Mouse (Mus musculus): ENCODE measurements around the gene Vps29.

Vps29 gene

DNA sequence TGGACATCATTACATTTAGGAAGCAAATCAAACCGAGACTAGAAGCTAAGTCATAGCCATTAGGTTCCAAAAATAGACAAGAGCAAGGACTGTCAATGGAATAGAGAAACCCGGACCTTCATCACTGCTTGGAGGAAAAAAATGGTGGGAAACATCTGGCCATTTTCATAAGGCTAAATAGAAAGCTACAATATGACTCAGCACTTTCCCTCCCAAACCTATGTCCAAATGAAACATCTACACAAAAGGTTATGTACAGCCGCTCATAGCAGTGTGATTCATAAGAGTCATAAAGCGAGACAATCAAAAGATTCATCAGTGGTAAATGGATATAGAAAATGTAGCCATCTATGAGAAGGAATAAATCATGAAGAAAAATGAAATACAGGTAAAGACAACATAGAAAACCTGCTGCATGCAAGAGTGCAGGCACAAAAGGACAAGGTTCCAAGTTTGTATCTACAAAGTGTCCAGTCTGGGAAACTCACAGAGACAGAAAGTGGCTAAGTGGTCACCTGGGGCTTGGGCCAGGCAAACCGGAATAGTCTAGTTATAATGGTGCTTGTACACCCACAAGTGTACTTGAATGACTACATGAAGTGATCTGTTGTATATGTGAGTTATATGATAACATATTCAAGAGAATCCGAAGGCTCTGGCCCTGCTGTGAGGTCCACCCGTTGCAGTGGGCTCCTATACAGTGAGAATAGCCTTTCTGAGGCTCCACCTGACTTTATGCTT lies 17.4 kb upstream of the Vps29 start:
- no peak for DNase-seq (ENCODE audit: low read depth, low spot score)

DNA sequence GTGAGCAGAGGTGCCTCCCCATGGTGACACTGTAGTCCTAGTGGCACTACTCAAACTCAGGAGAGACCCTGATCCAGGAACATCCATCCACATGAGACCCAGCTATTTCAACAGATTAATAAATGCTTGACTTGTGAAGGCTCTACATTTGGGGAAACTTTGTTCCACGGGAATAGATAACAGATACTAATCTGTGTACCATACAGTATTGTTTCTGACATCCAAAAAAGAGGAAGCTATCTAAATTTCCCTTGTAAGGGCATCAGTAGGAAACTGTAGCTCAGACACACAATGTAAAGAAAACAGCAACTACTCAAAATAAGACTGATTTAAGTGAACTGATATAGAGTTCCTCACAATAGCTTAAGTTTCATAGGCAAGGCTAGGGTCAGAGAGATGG lies 11.3 kb upstream of the Vps29 start:
- DNase-seq (ENCODE audit: low read depth, low spot score) = no peak

DNA sequence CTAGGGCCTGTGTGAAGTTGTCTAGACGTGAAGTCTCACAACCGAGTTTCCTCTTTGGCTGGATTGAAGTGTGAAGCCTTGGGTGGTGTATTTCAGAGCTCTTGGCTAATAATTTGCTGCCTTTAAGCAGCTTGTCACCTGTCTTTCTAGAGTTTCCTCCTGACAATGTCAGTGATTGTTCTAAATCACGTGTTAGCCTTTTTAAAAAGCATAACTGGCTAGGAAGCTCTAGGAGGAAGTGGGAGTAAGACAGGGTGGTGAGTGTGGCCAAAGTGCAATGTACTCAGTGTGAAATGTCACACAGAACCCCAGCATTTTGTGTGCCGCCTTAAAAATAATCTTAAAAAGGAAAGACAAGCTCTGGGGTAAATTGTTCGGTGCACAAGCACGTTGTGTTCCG lies 10.4 kb upstream of the Vps29 start:
- DNase-seq (ENCODE audit: low read depth, low spot score) = no peak

DNA sequence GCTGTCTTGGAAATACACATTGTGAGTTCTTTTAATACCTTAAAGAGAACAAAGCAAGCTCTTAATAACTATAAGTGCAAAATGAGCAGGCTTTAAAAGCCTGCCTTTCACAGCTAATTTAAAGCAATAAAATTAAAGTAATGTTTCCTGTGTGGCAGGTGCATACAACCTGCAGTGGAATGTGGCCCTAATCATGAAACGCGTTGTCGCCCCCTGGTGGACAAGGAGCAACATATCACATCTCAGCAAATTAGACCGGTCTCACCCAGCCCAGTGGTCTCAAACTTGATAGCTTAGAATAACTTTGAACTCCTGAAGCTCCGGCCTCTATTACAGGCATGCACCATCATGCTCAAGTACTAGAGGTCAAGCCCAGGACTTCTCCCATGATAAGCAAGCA lies 9.9 kb upstream of the Vps29 start:
- no peak for DNase-seq (ENCODE audit: low read depth, low spot score)

DNA sequence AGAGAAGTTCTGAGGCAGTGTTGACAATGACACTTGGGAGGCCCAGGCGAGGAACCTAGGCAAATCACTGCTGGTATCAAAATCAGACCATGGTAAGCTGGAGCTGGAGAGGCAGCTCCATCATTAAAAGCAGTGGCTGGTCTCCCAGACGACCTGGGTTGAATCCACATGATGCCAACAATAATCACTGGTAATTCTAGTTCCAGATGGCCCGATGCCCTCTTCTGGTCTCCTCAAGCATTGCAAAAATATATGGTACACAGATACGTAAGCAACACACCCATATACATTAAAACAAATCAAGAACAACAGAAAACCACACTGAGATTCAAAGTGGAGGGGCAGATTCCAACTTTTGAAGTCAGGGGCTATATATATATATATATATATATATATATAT lies 8.4 kb upstream of the Vps29 start:
- no peak for DNase-seq (ENCODE audit: low read depth, low spot score)

DNA sequence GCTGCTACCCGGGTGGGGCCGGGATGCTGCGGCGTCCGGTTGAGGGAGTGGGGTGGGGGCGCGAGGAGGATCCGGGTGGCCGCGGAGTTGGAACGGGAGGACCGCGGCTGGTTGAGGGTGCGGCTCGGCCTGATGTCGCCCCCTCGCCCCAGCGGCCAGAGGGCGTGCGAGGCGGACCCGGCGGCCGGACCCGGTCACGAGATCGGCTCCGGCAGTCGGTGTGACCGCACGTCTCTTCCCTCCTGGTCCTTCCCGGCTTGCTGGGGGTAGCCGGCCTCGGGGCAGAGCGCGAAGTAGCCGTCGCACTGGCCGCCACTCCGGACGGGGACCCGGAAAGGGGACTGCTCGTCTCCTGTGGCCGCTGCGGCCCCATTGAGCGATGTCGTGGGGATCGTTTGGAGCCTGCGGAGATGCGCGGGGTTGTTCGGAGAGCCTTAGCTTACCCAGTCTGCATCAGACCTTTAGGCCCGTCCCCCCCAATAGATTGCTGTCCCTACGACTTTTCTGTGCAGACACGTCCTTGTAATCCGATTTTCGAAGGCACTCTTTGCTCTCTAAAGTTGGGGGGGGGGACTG lies 411 bp downstream of the Vps29 start:
- no peak for DNase-seq (ENCODE audit: low read depth, low spot score)

DNA sequence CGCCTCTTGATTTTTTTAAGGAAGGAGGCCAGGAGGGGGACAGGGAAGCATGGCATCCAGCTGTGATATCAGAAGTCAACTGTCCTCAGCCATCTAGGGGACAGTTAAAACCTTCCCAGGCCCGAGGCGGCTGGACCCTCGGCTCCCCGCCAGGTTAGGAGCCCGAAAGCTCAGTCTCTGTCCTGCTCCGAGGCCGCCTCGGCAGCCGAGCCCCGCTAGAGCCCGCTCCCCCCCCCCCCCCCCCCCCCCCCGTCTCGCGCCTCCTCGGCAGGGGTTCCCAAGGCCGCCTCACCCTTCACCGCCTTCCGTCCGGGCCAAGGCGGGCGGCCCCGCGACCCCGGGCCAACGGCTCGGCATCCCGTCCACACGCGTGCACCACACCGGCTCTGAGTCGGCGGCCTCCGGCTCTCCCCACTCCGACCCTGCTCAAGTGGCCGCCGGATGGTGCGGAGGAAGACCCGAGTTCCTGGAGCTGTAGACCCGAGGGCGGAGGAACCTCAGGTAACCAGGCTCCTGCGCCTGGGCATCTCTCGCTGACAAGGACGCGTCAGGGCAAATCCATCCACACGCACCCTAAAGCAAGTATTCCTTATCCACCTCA lies 17.5 kb downstream of the Vps29 start, which contains the start of gene Gpn3:
Gene Gpn3, plus strand, starts transcription at position 286 of the 601 bp plus-strand sequence.
- DNase-seq (ENCODE audit: low read depth, low spot score) = no peak

DNA sequence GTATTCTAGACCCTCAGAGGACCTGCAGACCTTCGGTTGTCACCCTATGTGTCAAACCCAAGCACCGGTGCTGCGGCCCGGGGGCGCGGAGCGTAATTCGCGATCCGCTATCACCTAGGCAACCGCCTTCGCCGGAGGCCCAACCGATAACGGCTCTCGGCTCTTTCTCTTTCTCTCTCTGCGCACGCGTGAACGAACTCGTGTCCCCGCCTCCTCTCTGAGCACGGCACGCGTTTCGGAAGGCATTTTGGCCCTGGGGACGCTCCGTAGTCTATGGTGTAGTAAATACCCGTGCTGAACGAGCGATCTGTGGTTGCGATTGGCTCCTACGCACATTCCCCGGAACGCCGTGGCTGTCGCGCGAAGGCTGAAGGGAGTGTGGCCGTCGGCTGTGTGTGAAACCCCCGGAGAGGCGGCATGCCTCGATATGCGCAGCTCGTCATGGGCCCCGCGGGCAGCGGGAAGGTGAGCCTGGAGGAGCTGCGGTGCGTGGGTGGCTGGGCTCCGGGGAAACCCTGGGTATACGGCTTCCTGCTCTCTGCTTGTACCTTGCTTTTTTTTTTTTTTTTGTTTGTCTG lies 18.1 kb downstream of the Vps29 start, which contains the start of gene Fam216a:
Gene Fam216a, minus strand, starts transcription at position 173 of the 578 bp plus-strand sequence.
- peak; percentile 99 for DNase-seq (ENCODE audit: low read depth, low spot score)

DNA sequence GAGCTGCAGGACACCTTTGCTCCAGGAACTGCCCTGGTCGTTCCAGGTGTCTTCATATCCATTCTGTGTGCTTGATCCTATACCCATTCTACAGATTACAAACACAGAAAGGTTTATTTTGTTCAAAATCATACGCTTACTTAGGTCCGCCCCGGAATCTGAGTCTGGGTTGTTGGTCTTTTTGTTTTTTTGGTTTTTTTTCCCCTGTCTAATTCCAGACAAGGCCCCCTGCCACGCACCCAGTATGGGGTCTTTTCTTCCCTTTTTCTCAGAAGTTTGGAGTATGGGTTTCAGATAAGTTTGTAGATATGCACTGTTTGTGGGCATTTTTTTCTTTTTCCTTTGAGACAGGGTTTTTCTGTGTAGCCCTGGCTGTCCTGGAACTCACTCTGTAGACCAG lies 18.7 kb downstream of the Vps29 start:
- no peak for DNase-seq (ENCODE audit: low read depth, low spot score)

DNA sequence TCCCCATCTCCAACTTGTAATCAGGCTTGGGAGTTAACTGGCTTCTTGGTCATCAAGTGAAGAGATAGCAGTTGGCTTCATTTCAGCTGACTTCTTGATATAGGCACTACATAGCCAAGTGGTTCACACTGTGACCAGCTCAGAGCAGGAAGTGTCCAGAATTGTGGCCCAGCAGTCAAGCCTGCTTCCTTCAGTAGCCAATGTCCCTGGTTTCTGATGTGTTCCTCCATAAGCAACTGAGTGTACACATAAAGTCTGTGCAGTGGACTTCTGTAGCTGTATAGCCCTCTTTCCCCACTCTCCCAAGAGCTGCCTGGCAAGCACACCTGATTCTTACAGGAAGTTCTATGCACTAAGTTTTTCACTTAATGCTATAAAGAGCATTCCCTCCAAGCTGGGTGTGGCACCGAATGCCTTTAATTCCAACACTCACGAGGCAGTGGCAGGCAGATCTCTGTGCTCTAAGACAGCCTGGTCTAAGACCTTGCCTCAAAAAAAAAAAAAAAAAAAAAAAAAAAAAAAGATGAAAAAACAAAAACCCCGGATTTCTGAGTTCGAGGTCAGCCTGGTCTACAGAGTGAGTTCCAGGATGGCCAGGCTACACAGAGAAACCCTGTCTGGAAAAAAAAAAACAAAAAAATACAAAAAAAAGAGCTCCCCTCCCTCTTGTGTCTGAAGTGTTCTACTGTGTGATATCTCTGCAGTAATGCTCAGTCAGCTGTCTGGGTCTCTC lies 23.1 kb downstream of the Vps29 start:
- no peak for DNase-seq (ENCODE audit: low read depth, low spot score)

DNA sequence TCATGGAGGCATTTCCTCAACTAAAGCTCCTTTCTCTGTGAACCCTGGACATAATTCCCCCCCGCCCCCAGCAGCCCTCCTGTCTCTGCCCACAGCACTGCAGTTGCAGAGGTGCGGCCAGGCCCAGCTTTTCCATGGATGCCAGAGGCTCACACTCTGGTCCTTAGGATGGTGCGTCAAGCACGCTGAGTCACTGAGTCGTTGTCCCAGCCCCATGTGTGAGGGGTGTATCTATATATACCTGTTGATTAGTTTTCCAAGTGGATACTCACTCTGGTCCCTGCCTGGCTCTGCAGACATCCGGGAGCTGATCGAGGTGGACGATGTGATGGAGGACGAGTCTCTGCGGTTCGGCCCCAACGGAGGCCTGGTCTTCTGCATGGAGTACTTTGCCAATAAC lies 24.0 kb downstream of the Vps29 start:
- no peak for DNase-seq (ENCODE audit: low read depth, low spot score)

DNA sequence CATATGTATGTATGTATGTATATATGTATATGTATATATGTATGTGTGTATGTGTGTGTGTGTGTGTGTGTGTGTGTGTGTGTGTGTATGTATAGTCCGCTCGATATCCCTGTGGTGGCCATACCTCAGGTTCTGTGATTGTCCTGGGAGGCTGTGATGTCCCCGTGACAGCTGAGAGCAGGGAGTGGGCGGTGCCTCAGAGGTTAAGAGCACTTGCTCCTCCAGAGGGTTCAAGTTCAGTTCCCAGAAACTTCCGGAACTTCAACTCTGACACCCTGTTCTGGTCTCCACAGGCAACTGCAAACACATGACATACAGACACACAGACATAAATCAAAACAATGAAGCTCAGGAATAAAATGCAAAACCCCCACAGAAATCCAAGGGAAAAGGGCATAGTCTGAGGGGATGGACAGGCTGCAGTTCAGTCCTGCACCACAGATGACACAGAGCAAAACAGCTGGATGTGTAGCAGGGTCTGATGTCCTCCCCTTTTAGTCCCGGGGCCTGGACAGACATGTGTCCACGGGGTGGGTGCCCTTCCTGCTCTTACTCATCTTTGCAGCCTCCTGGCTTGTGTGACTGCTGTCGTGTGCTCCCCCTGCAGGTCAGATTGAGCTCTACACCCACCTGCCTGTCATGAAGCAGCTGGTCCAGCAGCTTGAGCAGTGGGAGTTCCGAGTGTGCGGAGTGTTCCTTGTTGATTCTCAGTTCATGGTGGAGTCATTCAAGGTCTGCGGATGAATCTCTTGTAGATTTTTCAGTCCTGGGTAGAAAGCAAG lies 25.4 kb downstream of the Vps29 start:
- peak; percentile 72 for DNase-seq (ENCODE audit: low read depth, low spot score)

DNA sequence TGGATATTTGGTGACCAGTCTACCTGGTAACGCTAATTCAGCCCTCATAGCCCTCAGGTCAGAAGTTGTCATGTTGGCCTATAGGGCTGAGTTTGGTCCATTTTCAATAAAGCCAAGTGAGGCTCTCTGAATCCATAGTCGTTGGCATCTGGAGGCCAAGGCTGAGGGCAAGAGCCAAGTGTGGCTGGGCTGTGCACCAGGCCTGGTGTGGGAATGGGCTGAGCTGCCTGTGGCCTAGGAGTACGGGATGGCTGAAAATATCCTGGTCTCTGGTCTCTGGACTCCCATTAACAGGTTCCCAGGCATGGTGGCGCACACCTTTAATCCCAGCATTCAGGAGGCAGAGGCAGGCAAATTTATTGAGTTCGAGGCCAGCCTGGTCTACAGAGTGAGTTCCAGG lies 35.8 kb downstream of the Vps29 start:
- DNase-seq (ENCODE audit: low read depth, low spot score) = no peak

DNA sequence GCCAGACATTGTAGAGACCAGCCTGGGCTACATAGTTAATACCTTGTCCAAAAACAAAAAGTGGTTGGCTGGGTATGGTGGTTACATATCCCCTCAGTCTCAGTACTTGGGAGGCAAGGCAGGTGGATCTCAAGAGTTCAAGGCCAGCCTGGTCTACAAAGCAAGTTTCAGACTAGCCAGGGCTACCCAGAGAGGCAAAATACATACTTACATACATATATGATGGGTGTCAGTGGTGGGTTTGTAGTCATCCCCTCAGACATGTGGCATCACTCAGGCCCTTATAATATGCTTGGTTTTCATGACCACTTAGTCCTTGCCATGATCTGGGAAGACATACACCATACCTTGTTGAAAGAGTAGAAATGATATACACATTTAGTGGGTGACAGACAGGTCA lies 36.5 kb downstream of the Vps29 start:
- DNase-seq (ENCODE audit: low read depth, low spot score) = no peak

DNA sequence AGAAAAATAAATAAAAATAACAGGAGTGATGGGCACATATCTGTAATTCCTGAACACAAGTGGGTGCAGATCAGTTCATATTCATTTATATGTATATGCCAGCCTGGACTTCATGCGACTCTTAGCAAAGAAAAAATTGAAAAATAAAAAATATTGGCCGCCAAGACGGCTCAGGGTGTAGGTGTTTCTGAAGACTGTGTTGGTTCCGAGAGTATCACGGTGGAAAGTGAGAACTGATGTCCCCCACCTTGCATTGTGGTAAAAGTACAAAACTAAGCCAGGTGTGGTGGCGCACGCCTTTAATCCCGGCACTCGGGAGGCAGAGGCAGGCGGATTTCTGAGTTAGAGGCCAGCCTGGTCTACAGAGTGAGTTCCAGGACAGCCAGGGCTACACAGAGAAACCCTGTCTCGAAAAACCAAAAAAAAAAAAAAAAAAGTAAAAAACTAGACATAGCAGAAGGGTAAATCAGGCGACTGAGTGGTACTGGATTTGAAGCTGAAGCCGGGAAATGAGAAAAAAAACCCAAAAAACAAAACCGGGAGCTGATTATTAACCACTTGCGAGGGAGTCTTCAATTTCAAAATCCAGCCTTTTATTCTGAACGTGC lies 37.1 kb downstream of the Vps29 start:
- DNase-seq (ENCODE audit: low read depth, low spot score) = no peak

DNA sequence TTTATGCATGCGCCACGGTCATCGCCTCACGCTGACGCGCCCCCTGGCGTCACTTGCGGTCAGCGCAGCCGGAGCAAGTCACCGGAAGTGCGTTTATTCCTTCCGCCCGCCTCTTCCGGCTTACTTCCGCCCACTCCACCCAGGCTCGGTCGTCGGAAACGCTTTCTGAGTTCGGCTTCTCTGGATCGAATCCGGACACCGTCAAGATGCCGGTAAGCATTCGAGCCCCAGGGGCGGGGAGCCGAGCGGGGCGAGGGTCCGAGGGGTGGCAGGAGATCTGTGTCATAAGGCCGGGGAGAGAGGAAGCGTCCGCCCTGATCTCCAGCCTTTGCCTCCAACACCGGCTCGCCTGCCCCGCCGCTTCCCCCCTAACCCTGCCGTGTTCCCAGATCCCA lies 37.6 kb downstream of the Vps29 start, which contains the start of gene Arpc3:
Gene Arpc3, plus strand, starts transcription at position 93 of the 395 bp plus-strand sequence.
- peak; percentile 87 for DNase-seq (ENCODE audit: low read depth, low spot score)

DNA sequence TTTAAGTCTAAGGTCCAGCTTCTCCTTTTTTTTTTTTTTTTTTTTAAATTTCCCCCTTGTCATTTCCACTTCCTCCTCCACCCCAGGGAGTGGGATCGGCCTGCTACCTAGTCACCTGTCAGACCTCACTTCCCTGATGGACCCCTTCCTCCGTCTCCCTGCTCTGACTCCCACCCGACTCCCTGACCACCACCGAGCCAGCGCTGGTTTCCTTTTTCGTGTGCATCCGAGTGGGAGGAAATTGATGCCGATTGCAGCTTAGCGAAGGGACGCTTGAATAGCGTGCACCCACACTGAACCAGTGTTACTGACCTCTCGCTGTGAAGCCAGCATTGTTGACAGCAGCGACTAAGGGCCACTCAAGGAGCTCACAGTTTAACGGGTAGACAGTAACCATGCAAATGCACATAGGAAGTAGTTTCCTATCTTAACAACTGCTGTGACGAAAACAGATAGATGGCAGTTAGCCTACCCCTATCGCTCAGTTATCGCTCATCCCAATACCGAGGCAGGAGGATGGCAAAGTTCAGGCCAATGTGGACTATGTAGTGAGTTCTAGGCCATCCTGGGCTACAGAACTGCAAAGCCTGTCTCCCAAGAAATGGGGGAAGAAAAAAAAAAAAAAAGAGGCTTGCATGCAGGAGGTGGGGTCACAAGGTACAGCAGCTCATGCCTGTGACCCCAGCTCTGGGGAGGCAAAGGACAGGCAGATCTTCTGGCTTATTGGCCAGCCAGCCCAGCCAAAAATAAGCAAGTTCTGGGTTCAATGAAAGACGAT lies 38.2 kb downstream of the Vps29 start:
- no peak for DNase-seq (ENCODE audit: low read depth, low spot score)

DNA sequence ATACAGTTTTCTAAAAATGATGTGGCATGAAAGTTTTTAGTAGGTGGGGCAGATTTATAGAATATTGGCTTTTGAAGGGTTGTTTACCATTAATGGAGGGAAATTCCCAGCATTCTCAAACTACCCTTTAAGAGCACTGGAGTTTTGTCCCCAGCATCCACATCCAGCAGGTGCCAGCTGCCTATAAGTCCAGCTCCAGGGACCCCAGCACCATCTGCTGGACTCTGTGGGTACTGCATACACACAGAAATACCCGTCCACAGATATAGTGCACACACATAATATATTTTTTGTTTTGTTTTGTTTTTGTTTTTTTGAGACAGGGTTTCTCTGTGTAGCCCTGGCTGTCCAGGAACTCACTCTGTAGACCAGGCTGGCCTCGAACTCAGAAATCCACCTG lies 39.7 kb downstream of the Vps29 start:
- DNase-seq (ENCODE audit: low read depth, low spot score) = no peak

DNA sequence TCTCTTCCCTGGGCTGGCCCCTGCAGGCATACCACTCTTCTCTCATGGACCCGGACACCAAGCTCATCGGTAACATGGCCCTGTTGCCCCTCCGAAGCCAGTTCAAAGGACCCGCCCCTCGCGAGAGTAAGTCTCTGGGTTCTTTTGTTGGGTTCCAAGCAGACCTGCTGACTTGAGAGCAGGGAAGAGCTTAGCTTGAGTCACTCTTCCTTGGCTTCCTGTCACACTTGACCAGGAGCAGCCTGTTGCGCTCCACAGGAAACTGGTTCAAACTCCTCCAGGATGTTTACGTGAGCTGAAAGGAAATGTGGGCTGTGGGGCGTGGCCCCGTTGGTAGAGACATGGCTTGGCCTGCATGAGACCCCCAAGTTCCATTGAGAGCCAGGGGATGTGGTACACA lies 42.6 kb downstream of the Vps29 start:
- DNase-seq (ENCODE audit: low read depth, low spot score) = no peak

DNA sequence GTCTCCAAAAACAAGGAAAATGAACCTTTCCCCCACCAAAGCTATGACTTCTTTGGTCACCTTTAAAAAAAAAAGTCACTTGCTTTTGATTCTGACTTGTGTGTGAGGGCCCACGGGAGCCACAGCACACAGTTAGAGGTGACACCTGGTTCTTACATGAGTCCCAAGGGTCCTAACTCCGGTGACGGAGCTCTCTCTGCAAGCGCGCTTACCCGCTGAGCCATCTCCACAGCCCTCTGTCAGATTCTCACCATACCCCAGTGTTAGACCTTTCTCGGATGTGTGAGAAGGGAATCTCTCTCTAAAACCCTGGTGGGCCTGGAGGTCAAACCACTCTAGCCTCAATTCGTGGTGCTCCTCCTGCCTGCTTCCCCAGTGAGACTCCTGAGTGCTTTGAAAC lies 43.3 kb downstream of the Vps29 start:
- DNase-seq (ENCODE audit: low read depth, low spot score) = no peak
